Mouse (Mus musculus) midbrain, postnatal 0 days (tissue): ENCODE data around the gene Bmpr1a. TPM values are rescaled to one million over a fixed set of nuclear protein-coding genes. Genes with fewer than 3 reads are reported as not detected.

Experiments
- ATAC-seq: fragments of 200-750 bp; cut with Nextera tagmentation; 2 replicates; pipeline ENCODE4 v1.8.0; 2017; ENCODE audit warnings: moderate number of reproducible peaks, mild to moderate bottlenecking, moderate TSS enrichment, moderate library complexity; ENCODE audit not compliant: low FRiP score
- DNase-seq: peaks from one replicate; pipeline ENCODE4 v3.0.0-alpha.2; 2015; ENCODE audit warnings: low spot score
- H3K27ac ChIP-seq: fragments of 300-500 bp; sonication (generic); 2 replicates; pipeline ENCODE4 v1.5.1; 2014; ENCODE audit warnings: low read depth, mild to moderate bottlenecking, low read length, mixed read lengths
- H3K27me3 ChIP-seq: fragments of 300-500 bp; sonication (generic); 2 replicates; pipeline ENCODE4 v1.6.1; 2014; ENCODE audit warnings: low read length, control low read depth, mixed read lengths; ENCODE audit not compliant: insufficient read depth
- H3K36me3 ChIP-seq: fragments of 300-500 bp; sonication (generic); 2 replicates; pipeline ENCODE4 v1.6.1; 2014; ENCODE audit warnings: low read length, control low read depth, mixed read lengths; ENCODE audit not compliant: insufficient read depth
- H3K4me1 ChIP-seq: fragments of 300-500 bp; sonication (generic); 2 replicates; pipeline ENCODE4 v1.6.1; 2014; ENCODE audit warnings: mild to moderate bottlenecking, control low read depth, antibody characterized with exemption, low read length, mixed read lengths; ENCODE audit not compliant: insufficient read depth
- H3K4me2 ChIP-seq: fragments of 300-500 bp; sonication (generic); 2 replicates; pipeline ENCODE4 v1.6.1; 2014; ENCODE audit warnings: low read depth, mild to moderate bottlenecking, low read length, mixed read lengths; ENCODE audit not compliant: poor library complexity, severe bottlenecking
- H3K4me3 ChIP-seq: fragments of 300-500 bp; sonication (generic); 2 replicates; pipeline ENCODE4 v1.5.1; 2014; ENCODE audit warnings: low read depth, mild to moderate bottlenecking, low read length, moderate library complexity
- H3K9ac ChIP-seq: fragments of 300-500 bp; sonication (generic); replicated peaks from 2 replicates; pipeline ENCODE4 v1.6.1; 2014; ENCODE audit warnings: mild to moderate bottlenecking, low read length, moderate library complexity, mixed read lengths; ENCODE audit not compliant: poor library complexity, severe bottlenecking
- H3K9me3 ChIP-seq: fragments of 300-500 bp; sonication (generic); 2 replicates; pipeline ENCODE4 v1.6.1; 2016; ENCODE audit warnings: low read length, control low read depth
- CTCF ChIP-seq: IDR thresholded peaks from 2 replicates; pipeline ENCODE4 v1.5.1; 2016; ENCODE audit warnings: antibody characterized with exemption, mild to moderate bottlenecking
- WGBS: fragments of 180-500 bp; shearing (Covaris S2); extraction: QIAGEN DNeasy Blood & Tissue Kit; methylation state at CpG from one replicate; pipeline ENCODE4 v1.1.7; 2014; 5-methylcytosine and 5-hydroxymethylcytosine counted together
- polyA plus RNA-seq: library from polyadenylated mRNA; unstranded; fragments of >200 nt; fragmentation: Nextera tagmentation; extraction: Ambion mirVana; gene quantifications from 2 replicates; pipeline ENCODE4 v1.2.1, GENCODE M21; 2015
- total RNA-seq: library from RNA; depleted of rRNA; stranded (reverse); fragments of >200 nt; gene quantifications from 2 replicates; pipeline ENCODE4 v1.2.3, GENCODE M21; 2014

The Bmpr1a gene
- total and polyA plus RNA-seq, 2 experiments from 2014 or later, result 14.0 to 42.5 TPM

DNA sequence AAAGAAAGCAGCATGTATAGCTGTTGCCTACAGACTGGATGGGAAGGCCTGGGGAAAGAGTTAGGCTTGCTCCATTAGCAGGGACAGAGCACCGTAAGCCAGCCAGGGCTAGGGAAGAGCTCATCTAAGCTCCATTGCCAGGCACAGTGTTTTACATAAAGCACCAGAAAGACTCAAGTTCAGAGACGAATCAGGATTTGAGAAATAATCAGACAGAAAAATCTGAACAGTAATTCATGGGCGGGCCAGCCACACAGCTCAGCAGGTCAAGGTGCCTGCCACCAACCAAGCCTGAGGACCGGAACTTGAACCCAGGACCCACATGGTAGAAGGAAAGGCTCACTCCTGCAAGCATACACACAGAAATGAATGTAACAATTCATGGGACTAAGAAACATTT, 3.5 kb downstream of the Bmpr1a start:
- peaks cover 8% of the 10 kb centered on the region; the same call in 1 of the 2 replicates for H3K4me1 ChIP-seq
- peak overlapping the region; percentile 43 for H3K4me2 ChIP-seq
- peak overlapping the region; percentile 5; the same call in 1 of the 2 replicates for H3K4me3 ChIP-seq
- ATAC-seq (no peak), DNase-seq (no peak)
- H3K9me3 ChIP-seq, result no peaks in the 10 kb centered on the region
- H3K9ac ChIP-seq, result no peak overlapping the region
- no peaks in the 10 kb centered on the region for H3K36me3 ChIP-seq
- H3K27me3 ChIP-seq, result no peaks in the 10 kb centered on the region
- 53% methylated on average over 4 of the region's 4 CpGs for WGBS
- no peak overlapping the region for H3K27ac ChIP-seq
- TF ChIP-seq CTCF, result no peak

GRCm38 (mm10) chr14:34497346-34497745, 5.8 kb downstream of the Bmpr1a start:
- Histone ChIP-seq H3K9me3 (no peaks in the 10 kb centered on the region), H3K4me1 (peaks cover 8% of the 10 kb centered on the region; the same call in 1 of the 2 replicates), H3K9ac (no peak overlapping the region), H3K4me2 (no peak overlapping the region), H3K27me3 (no peaks in the 10 kb centered on the region), H3K27ac (no peak overlapping the region), H3K4me3 (no peak overlapping the region), H3K36me3 (no peaks in the 10 kb centered on the region)
- no peak for DNase-seq
- no peak for ATAC-seq
- no peak for TF ChIP-seq CTCF
- WGBS, result 72% methylated on average over 3 of the region's 3 CpGs

GRCm38 (mm10) chr14:34493682-34494081, 9.5 kb downstream of the Bmpr1a start:
- Histone ChIP-seq H3K4me3 (no peak overlapping the region), H3K27ac (no peak overlapping the region), H3K27me3 (no peaks in the 10 kb centered on the region), H3K36me3 (no peaks in the 10 kb centered on the region), H3K9ac (no peak overlapping the region), H3K9me3 (no peaks in the 10 kb centered on the region), H3K4me2 (no peak overlapping the region), H3K4me1 (no peaks in the 10 kb centered on the region)
- ATAC-seq (no peak), DNase-seq (no peak)
- TF ChIP-seq CTCF, result no peak
- 92% methylated on average over 3 of the region's 3 CpGs for WGBS

GRCm38 (mm10) chr14:34492688-34493087, 10.5 kb downstream of the Bmpr1a start:
- H3K27ac ChIP-seq, result no peak overlapping the region
- no peaks in the 10 kb centered on the region for H3K36me3 ChIP-seq
- no peaks in the 10 kb centered on the region for H3K4me1 ChIP-seq
- WGBS, result 89% methylated on average over 2 of the region's 2 CpGs
- no peak for ATAC-seq
- H3K4me3 ChIP-seq, result no peak overlapping the region
- H3K9ac ChIP-seq, result no peak overlapping the region
- no peak for DNase-seq
- no peaks in the 10 kb centered on the region for H3K27me3 ChIP-seq
- no peak for TF ChIP-seq CTCF
- no peaks in the 10 kb centered on the region for H3K9me3 ChIP-seq
- H3K4me2 ChIP-seq, result no peak overlapping the region

DNA sequence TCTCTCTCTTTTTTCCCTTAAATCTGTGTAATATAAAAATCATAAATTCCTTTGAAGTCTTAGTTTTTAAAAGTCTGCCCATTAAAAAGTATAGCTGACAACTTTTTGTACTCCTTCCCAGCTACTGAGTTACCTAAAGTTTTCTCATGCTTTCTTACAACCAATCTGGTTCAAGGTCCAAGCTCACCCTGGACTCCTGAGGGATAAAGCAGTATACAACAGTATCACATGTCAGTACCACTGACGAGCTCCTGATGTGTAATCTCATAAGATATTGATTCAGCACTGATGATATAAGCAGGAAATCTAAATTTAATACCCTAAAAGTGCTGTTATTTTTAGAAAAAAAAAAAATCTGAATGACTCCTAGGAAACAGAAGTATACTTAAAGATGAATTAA, 12.2 kb downstream of the Bmpr1a start:
- no peak for ATAC-seq
- H3K9ac ChIP-seq, result no peak overlapping the region
- H3K27ac ChIP-seq, result no peak overlapping the region
- 75% methylated on average over 1 of the region's 1 CpGs for WGBS
- no peaks in the 10 kb centered on the region for H3K9me3 ChIP-seq
- H3K27me3 ChIP-seq, result no peaks in the 10 kb centered on the region
- H3K36me3 ChIP-seq, result no peaks in the 10 kb centered on the region
- no peaks in the 10 kb centered on the region for H3K4me1 ChIP-seq
- no peak for TF ChIP-seq CTCF
- H3K4me3 ChIP-seq, result no peak overlapping the region
- DNase-seq, result no peak
- H3K4me2 ChIP-seq, result no peak overlapping the region

- Histone ChIP-seq H3K4me1 (no peaks in the 10 kb centered on the region), H3K4me3 (no peak overlapping the region), H3K9me3 (no peaks in the 10 kb centered on the region), H3K4me2 (no peak overlapping the region), H3K9ac (no peak overlapping the region), H3K27me3 (no peaks in the 10 kb centered on the region), H3K36me3 (no peaks in the 10 kb centered on the region), H3K27ac (no peak overlapping the region)
- no peak for TF ChIP-seq CTCF
- ATAC-seq (no peak), DNase-seq (no peak)
- 84% methylated on average over 2 of the region's 2 CpGs for WGBS
Measured at GRCm38 (mm10) chr14:34489928-34490327, 13.2 kb downstream of the Bmpr1a start.
